Mouse (Mus musculus): ENCODE data around the gene Fndc5. TPM values are rescaled to one million over a fixed set of nuclear protein-coding genes. Genes with fewer than 3 reads are reported as not detected.

The Fndc5 gene
- total RNA-seq, 2 experiments from 2014 or later = 324 to 341 TPM

Other genes with a start within 250 kb of the Fndc5 start
- 1 to 10 TPM; 2.4 to 3.0 TPM for gene Azin2, start 174.6 kb upstream of the Fndc5 start, total RNA-seq (2021)
- 10 to 100 TPM; 67.6 to 71.0 TPM for gene Ak2, start 145.0 kb upstream of the Fndc5 start, total RNA-seq (2021)
- 10 to 100 TPM; 24.3 to 27.2 TPM for gene Rnf19b, start 78.7 kb upstream of the Fndc5 start, total RNA-seq (2021)
- gene Tmem54, start 31.5 kb upstream of the Fndc5 start, total RNA-seq (2021) = not detected
- not detected for gene Hpca, start 15.0 kb upstream of the Fndc5 start, total RNA-seq (2021)
- 10 to 100 TPM; 11.3 to 15.7 TPM for gene S100pbp, start 52.7 kb downstream of the Fndc5 start, total RNA-seq (2021)
- 10 to 100 TPM; 26.3 to 31.0 TPM for gene Yars, start 52.8 kb downstream of the Fndc5 start, total RNA-seq (2021)
- gene C77080, start 124.4 kb downstream of the Fndc5 start, total RNA-seq (2021) = 1 to 10 TPM; 3.5 to 3.6 TPM
- 10 to 100 TPM; 15.8 to 17.1 TPM for gene Sync, start 150.6 kb downstream of the Fndc5 start, total RNA-seq (2021)
- 10 to 100 TPM; 70.5 to 80.8 TPM for gene Rbbp4, start 198.4 kb downstream of the Fndc5 start, total RNA-seq (2021)
- gene Zbtb8os, start 198.7 kb downstream of the Fndc5 start, total RNA-seq (2021) = 10 to 100 TPM; 22.9 to 27.1 TPM
- gene Zbtb8a, start 241.1 kb downstream of the Fndc5 start, total RNA-seq (2021) = 1 to 10 TPM; 3.3 to 4.1 TPM

Data from heart, postnatal 36 days (tissue).